Mouse (Mus musculus) skeletal muscle tissue, postnatal 0 days (tissue): ENCODE data around the gene Taf5. TPM values are rescaled to one million over a fixed set of nuclear protein-coding genes. Genes with fewer than 3 reads are reported as not detected.

ENCODE experiments used
- polyA plus RNA-seq: library from polyadenylated mRNA; unstranded; fragments of >200 nt; fragmentation: Nextera tagmentation; extraction: Ambion mirVana; gene quantifications from 2 replicates; pipeline ENCODE4 v1.2.1, GENCODE M21; 2015

The Taf5 gene
- polyA plus RNA-seq, result 1.8 and 1.9 TPM in 2 replicates

GRCm38 (mm10) chr19:47067096-47067882 lies at the start of gene Taf5:
TSS of gene Taf5 (plus strand) at chr19:47067746.

GRCm38 (mm10) chr19:47050271-47051032 lies 17.1 kb upstream of the Taf5 start, which contains the start of gene Pcgf6:
TSS of gene Pcgf6 (minus strand) at chr19:47050906.

GRCm38 (mm10) chr19:47090550-47091156 lies 23.1 kb downstream of the Taf5 start, which contains the start of the genes Usmg5 and Pdcd11:
TSS of gene Usmg5 (minus strand) at chr19:47090647.
TSS of gene Pdcd11 (plus strand) at chr19:47090768.

Other genes starting within 250 kb of the Taf5 start
- gene Ina, start 53.0 kb upstream of the Taf5 start, polyA plus RNA-seq, result 0.11 and 0.17 TPM in 2 replicates
- gene Nt5c2, start 52.6 kb upstream of the Taf5 start, polyA plus RNA-seq, result 61.2 and 67.5 TPM in 2 replicates
- 4.3 and 5.2 TPM in 2 replicates for gene Pcgf6, start 16.8 kb upstream of the Taf5 start, polyA plus RNA-seq
- 2,727 and 2,888 TPM in 2 replicates for gene Usmg5, start 22.9 kb downstream of the Taf5 start, polyA plus RNA-seq
- 3.4 and 3.9 TPM in 2 replicates for gene Pdcd11, start 23.0 kb downstream of the Taf5 start, polyA plus RNA-seq
- gene Calhm2, start 70.5 kb downstream of the Taf5 start, polyA plus RNA-seq, result 4.4 and 4.6 TPM in 2 replicates
- gene Calhm1, start 76.5 kb downstream of the Taf5 start, polyA plus RNA-seq, result not detected in 2 replicates
- not detected in 2 replicates for gene Calhm3, start 90.0 kb downstream of the Taf5 start, polyA plus RNA-seq
- gene Neurl1a, start 111.1 kb downstream of the Taf5 start, polyA plus RNA-seq, result 14.5 and 16.1 TPM in 2 replicates